Mouse (Mus musculus) erythroblast, embryonic 14.5 days (primary cell): ENCODE results near the gene Cish. TPM values are rescaled to one million over a fixed set of nuclear protein-coding genes. Genes with fewer than 3 reads are reported as not detected.

Experiments used
- H3K27me3 ChIP-seq: 2 replicates; pipeline ENCODE4 v1.6.1; 2012; ENCODE audit warnings: inconsistent platforms; ENCODE audit not compliant: control insufficient read depth
- H3K36me3 ChIP-seq: 2 replicates; pipeline ENCODE4 v1.6.1; 2012; ENCODE audit warnings: mild to moderate bottlenecking, inconsistent platforms; ENCODE audit not compliant: control insufficient read depth
- H3K4me1 ChIP-seq: 2 replicates; pipeline ENCODE4 v1.6.1; 2012; ENCODE audit warnings: inconsistent platforms; ENCODE audit not compliant: control insufficient read depth
- H3K4me3 ChIP-seq: replicated peaks from 2 replicates; pipeline ENCODE3; 2012; ENCODE audit warnings: moderate library complexity, mild to moderate bottlenecking, inconsistent platforms
- H3K9me3 ChIP-seq: 2 replicates; pipeline ENCODE4 v1.6.1; 2012; ENCODE audit warnings: low read length, inconsistent platforms, mixed read lengths; ENCODE audit not compliant: control insufficient read depth
- GATA1 ChIP-seq: IDR thresholded peaks from 2 replicates; pipeline ENCODE4 v1.6.1; 2012; ENCODE audit warnings: low read length, inconsistent platforms, mixed read lengths
- TAL1 ChIP-seq: IDR thresholded peaks from 3 replicates; pipeline ENCODE4 v1.6.1; 2012; ENCODE audit warnings: low read length, inconsistent platforms, mixed read lengths
- polyA plus RNA-seq: library from polyadenylated mRNA; stranded (reverse); fragments of >175 nt; gene quantifications from 2 replicates; pipeline ENCODE4 v1.2.3, GENCODE M21; 2012

Cish gene
- polyA plus RNA-seq, 1 experiment = 4.1 TPM

- Histone ChIP-seq H3K4me1 (0 out of 2 replicates have a peak, but pooled peaks cover 3% of the 10 kb centered on the region), H3K4me3 (no peak overlapping the region), H3K27me3 (no peaks in the 10 kb centered on the region), H3K9me3 (no peaks in the 10 kb centered on the region), H3K36me3 (no peaks in the 10 kb centered on the region)
- TF ChIP-seq GATA1 = no peak
- no peak for TF ChIP-seq TAL1
These were observed 35.0 kb upstream of the Cish start for GRCm38 (mm10) chr9:107260836-107261235.

- Histone ChIP-seq H3K36me3 (no peaks in the 10 kb centered on the region), H3K4me3 (no peak overlapping the region), H3K9me3 (no peaks in the 10 kb centered on the region), H3K27me3 (no peaks in the 10 kb centered on the region), H3K4me1 (0 out of 2 replicates have a peak, but pooled peaks cover 3% of the 10 kb centered on the region)
- TF ChIP-seq GATA1 (no peak), TAL1 (no peak)
These were observed 34.0 kb upstream of the Cish start for GRCm38 (mm10) chr9:107261792-107262191.

- Histone ChIP-seq H3K27me3 (no peaks in the 10 kb centered on the region), H3K9me3 (no peaks in the 10 kb centered on the region), H3K4me3 (no peak overlapping the region), H3K4me1 (0 out of 2 replicates have a peak, but pooled peaks cover 3% of the 10 kb centered on the region), H3K36me3 (no peaks in the 10 kb centered on the region)
- TF ChIP-seq TAL1 = no peak
These were observed 33.5 kb upstream of the Cish start for GRCm38 (mm10) chr9:107262375-107262774.

- TF ChIP-seq TAL1 = no peak
- no peak for TF ChIP-seq GATA1
- Histone ChIP-seq H3K9me3 (no peaks in the 10 kb centered on the region), H3K27me3 (no peaks in the 10 kb centered on the region), H3K4me3 (no peak overlapping the region), H3K4me1 (0 out of 2 replicates have a peak, but pooled peaks cover 3% of the 10 kb centered on the region), H3K36me3 (no peaks in the 10 kb centered on the region)
These were observed 31.9 kb upstream of the Cish start for GRCm38 (mm10) chr9:107263912-107264311.

GRCm38 (mm10) chr9:107264731-107265130, 31.1 kb upstream of the Cish start:
- 0 out of 2 replicates have a peak, but pooled peaks cover 3% of the 10 kb centered on the region for H3K4me1 ChIP-seq
- no peak for TF ChIP-seq GATA1
- no peak for TF ChIP-seq TAL1
- no peaks in the 10 kb centered on the region for H3K27me3 ChIP-seq
- no peaks in the 10 kb centered on the region for H3K36me3 ChIP-seq
- no peak overlapping the region for H3K4me3 ChIP-seq
- no peaks in the 10 kb centered on the region for H3K9me3 ChIP-seq

GRCm38 (mm10) chr9:107267028-107267427, 28.8 kb upstream of the Cish start:
- no peak for TF ChIP-seq GATA1
- no peak for TF ChIP-seq TAL1
- Histone ChIP-seq H3K4me3 (no peak overlapping the region), H3K27me3 (no peaks in the 10 kb centered on the region), H3K4me1 (no peaks in the 10 kb centered on the region), H3K36me3 (no peaks in the 10 kb centered on the region), H3K9me3 (no peaks in the 10 kb centered on the region)

GRCm38 (mm10) chr9:107267721-107268402, 28.0 kb upstream of the Cish start:
- Histone ChIP-seq H3K9me3 (no peaks in the 10 kb centered on the region), H3K4me1 (no peaks in the 10 kb centered on the region), H3K36me3 (no peaks in the 10 kb centered on the region), H3K4me3 (no peak overlapping the region), H3K27me3 (no peaks in the 10 kb centered on the region)
- TF ChIP-seq GATA1 (no peak), TAL1 (no peak)

GRCm38 (mm10) chr9:107269772-107270171, 26.1 kb upstream of the Cish start:
- Histone ChIP-seq H3K36me3 (no peaks in the 10 kb centered on the region), H3K9me3 (no peaks in the 10 kb centered on the region), H3K27me3 (no peaks in the 10 kb centered on the region), H3K4me3 (no peak overlapping the region), H3K4me1 (no peaks in the 10 kb centered on the region)
- no peak for TF ChIP-seq TAL1

GRCm38 (mm10) chr9:107271177-107271938, 24.5 kb upstream of the Cish start:
- no peaks in the 10 kb centered on the region for H3K4me1 ChIP-seq
- H3K4me3 ChIP-seq = no peak overlapping the region
- H3K9me3 ChIP-seq = no peaks in the 10 kb centered on the region
- H3K36me3 ChIP-seq = no peaks in the 10 kb centered on the region
- TF ChIP-seq TAL1 = no peak
- TF ChIP-seq GATA1 = no peak
- no peaks in the 10 kb centered on the region for H3K27me3 ChIP-seq
